Mouse (Mus musculus): ENCODE measurements around the gene Olfr792. TPM values are rescaled to one million over a fixed set of nuclear protein-coding genes. Genes with fewer than 3 reads are reported as not detected.

The Olfr792 gene
- polyA plus RNA-seq (2012; rRNA removed) = not detected in 2 replicates
- polyA plus RNA-seq (2014; fragmentation: Nextera tagmentation; extraction: Ambion mirVana) = not detected in 2 replicates

- H3K36me3 ChIP-seq (ENCODE audit: control insufficient read depth, insufficient read depth, low read length) = no peaks in the 10 kb centered on the region
- H3K4me3 ChIP-seq (replicated peaks; ENCODE audit: low read length) = no peak within 1 kb of the TSS
- no peaks in the 10 kb centered on the region for H3K4me1 ChIP-seq (ENCODE audit: control insufficient read depth, insufficient read depth, low read length)
- TF ChIP-seq POLR2A (IDR thresholded peaks at IDR 0.05; ENCODE audit: borderline replicate concordance, extremely low read depth, insufficient read depth, insufficient read length) = no peak
- no peak within 1 kb of the TSS for H3K4me2 ChIP-seq (replicated peaks; ENCODE audit: low read depth, low read length, severe bottlenecking)
- no peak within 1 kb of the TSS for H3K27ac ChIP-seq (replicated peaks; ENCODE audit: low read depth, low read length)
- H3K9me3 ChIP-seq (ENCODE audit: control insufficient read depth, low read length) = no peaks in the 10 kb centered on the region
- no peak for ATAC-seq (ENCODE audit: low FRiP score, low read depth)
- no peaks in the 10 kb centered on the region for H3K27me3 ChIP-seq (ENCODE audit: control insufficient read depth, insufficient read depth, low read length)
- whole genome bisulfite sequencing = 89% methylated on average over 1 of the region's 1 CpGs
- no peak within 1 kb of the TSS for H3K9ac ChIP-seq (ENCODE audit: low read depth, low read length, severe bottlenecking)
- no peak for DNase-seq (ENCODE audit: low spot score)
Observed at GRCm38 (mm10) chr10:129538862-129539261, at the start of gene Olfr792. Gene Olfr792, plus strand, starts transcription at chr10:129539162.

GRCm38 (mm10) chr10:129490101-129490500 lies 48.9 kb upstream of the Olfr792 start:
- H3K36me3 ChIP-seq (ENCODE audit: control insufficient read depth, insufficient read depth, low read length) = no peaks in the 10 kb centered on the region
- no peaks in the 10 kb centered on the region for H3K9me3 ChIP-seq (ENCODE audit: control insufficient read depth, low read length)
- no peak for TF ChIP-seq POLR2A (IDR thresholded peaks at IDR 0.05; ENCODE audit: borderline replicate concordance, extremely low read depth, insufficient read depth, insufficient read length)
- H3K27ac ChIP-seq (replicated peaks; ENCODE audit: low read depth, low read length) = no peak overlapping the region
- no peak for ATAC-seq (ENCODE audit: low FRiP score, low read depth)
- H3K4me3 ChIP-seq (replicated peaks; ENCODE audit: low read length) = no peak overlapping the region
- H3K27me3 ChIP-seq (ENCODE audit: control insufficient read depth, insufficient read depth, low read length) = no peaks in the 10 kb centered on the region
- H3K4me1 ChIP-seq (ENCODE audit: control insufficient read depth, insufficient read depth, low read length) = no peaks in the 10 kb centered on the region
- H3K4me2 ChIP-seq (replicated peaks; ENCODE audit: low read depth, low read length, severe bottlenecking) = no peak overlapping the region
- DNase-seq (ENCODE audit: low spot score) = no peak
- 76% methylated on average over 2 of the region's 2 CpGs for WGBS
- H3K9ac ChIP-seq (ENCODE audit: low read depth, low read length, severe bottlenecking) = no peak overlapping the region

GRCm38 (mm10) chr10:129498192-129498591 lies 40.8 kb upstream of the Olfr792 start, which contains the start of gene Olfr790:
Gene Olfr790, plus strand, starts transcription at chr10:129498492.
- no peaks in the 10 kb centered on the region for H3K27me3 ChIP-seq (ENCODE audit: control insufficient read depth, insufficient read depth, low read length)
- H3K36me3 ChIP-seq (ENCODE audit: control insufficient read depth, insufficient read depth, low read length) = no peaks in the 10 kb centered on the region
- no peak for ATAC-seq (ENCODE audit: low FRiP score, low read depth)
- no peak within 1 kb of the TSS for H3K4me3 ChIP-seq (replicated peaks; ENCODE audit: low read length)
- H3K9ac ChIP-seq (ENCODE audit: low read depth, low read length, severe bottlenecking) = no peak within 1 kb of the TSS
- no peaks in the 10 kb centered on the region for H3K4me1 ChIP-seq (ENCODE audit: control insufficient read depth, insufficient read depth, low read length)
- H3K27ac ChIP-seq (replicated peaks; ENCODE audit: low read depth, low read length) = no peak within 1 kb of the TSS
- DNase-seq (ENCODE audit: low spot score) = no peak
- TF ChIP-seq POLR2A (IDR thresholded peaks at IDR 0.05; ENCODE audit: borderline replicate concordance, extremely low read depth, insufficient read depth, insufficient read length) = no peak
- H3K4me2 ChIP-seq (replicated peaks; ENCODE audit: low read depth, low read length, severe bottlenecking) = no peak within 1 kb of the TSS
- H3K9me3 ChIP-seq (ENCODE audit: control insufficient read depth, low read length) = no peaks in the 10 kb centered on the region

GRCm38 (mm10) chr10:129521492-129521891 lies 17.5 kb upstream of the Olfr792 start, which contains the start of gene Olfr791:
Gene Olfr791, plus strand, starts transcription at chr10:129521792.
- 74% methylated on average over 3 of the region's 3 CpGs for WGBS
- H3K9ac ChIP-seq (ENCODE audit: low read depth, low read length, severe bottlenecking) = no peak within 1 kb of the TSS
- no peak within 1 kb of the TSS for H3K27ac ChIP-seq (replicated peaks; ENCODE audit: low read depth, low read length)
- H3K4me2 ChIP-seq (replicated peaks; ENCODE audit: low read depth, low read length, severe bottlenecking) = no peak within 1 kb of the TSS
- DNase-seq (ENCODE audit: low spot score) (no peak), ATAC-seq (ENCODE audit: low FRiP score, low read depth) (no peak)
- TF ChIP-seq POLR2A (IDR thresholded peaks at IDR 0.05; ENCODE audit: borderline replicate concordance, extremely low read depth, insufficient read depth, insufficient read length) = no peak
- H3K4me1 ChIP-seq (ENCODE audit: control insufficient read depth, insufficient read depth, low read length) = no peaks in the 10 kb centered on the region
- no peaks in the 10 kb centered on the region for H3K9me3 ChIP-seq (ENCODE audit: control insufficient read depth, low read length)
- H3K36me3 ChIP-seq (ENCODE audit: control insufficient read depth, insufficient read depth, low read length) = no peaks in the 10 kb centered on the region
- no peaks in the 10 kb centered on the region for H3K27me3 ChIP-seq (ENCODE audit: control insufficient read depth, insufficient read depth, low read length)
- H3K4me3 ChIP-seq (replicated peaks; ENCODE audit: low read length) = no peak within 1 kb of the TSS

- DNase-seq (ENCODE audit: low spot score) (no peak), ATAC-seq (ENCODE audit: low FRiP score, low read depth) (no peak)
- no peaks in the 10 kb centered on the region for H3K27me3 ChIP-seq (ENCODE audit: control insufficient read depth, insufficient read depth, low read length)
- no peak for TF ChIP-seq POLR2A (IDR thresholded peaks at IDR 0.05; ENCODE audit: borderline replicate concordance, extremely low read depth, insufficient read depth, insufficient read length)
- H3K9ac ChIP-seq (ENCODE audit: low read depth, low read length, severe bottlenecking) = no peak overlapping the region
- H3K4me3 ChIP-seq (replicated peaks; ENCODE audit: low read length) = no peak overlapping the region
- no peaks in the 10 kb centered on the region for H3K36me3 ChIP-seq (ENCODE audit: control insufficient read depth, insufficient read depth, low read length)
- WGBS = 41% methylated on average over 1 of the region's 1 CpGs
- H3K27ac ChIP-seq (replicated peaks; ENCODE audit: low read depth, low read length) = no peak overlapping the region
- H3K4me2 ChIP-seq (replicated peaks; ENCODE audit: low read depth, low read length, severe bottlenecking) = no peak overlapping the region
- no peaks in the 10 kb centered on the region for H3K4me1 ChIP-seq (ENCODE audit: control insufficient read depth, insufficient read depth, low read length)
- 0 out of 2 replicates have a peak, but pooled peaks cover 4% of the 10 kb centered on the region for H3K9me3 ChIP-seq (ENCODE audit: control insufficient read depth, low read length)
Observed at GRCm38 (mm10) chr10:129549354-129549753, 10.4 kb downstream of the Olfr792 start.

GRCm38 (mm10) chr10:129567355-129567754 lies 28.4 kb downstream of the Olfr792 start, which contains the start of gene Olfr794:
Gene Olfr794, plus strand, starts transcription at chr10:129567655.
- no peak within 1 kb of the TSS for H3K4me3 ChIP-seq (replicated peaks; ENCODE audit: low read length)
- no peaks in the 10 kb centered on the region for H3K9me3 ChIP-seq (ENCODE audit: control insufficient read depth, low read length)
- H3K4me1 ChIP-seq (ENCODE audit: control insufficient read depth, insufficient read depth, low read length) = no peaks in the 10 kb centered on the region
- no peaks in the 10 kb centered on the region for H3K27me3 ChIP-seq (ENCODE audit: control insufficient read depth, insufficient read depth, low read length)
- H3K27ac ChIP-seq (replicated peaks; ENCODE audit: low read depth, low read length) = no peak within 1 kb of the TSS
- 78% methylated on average over 2 of the region's 2 CpGs for WGBS
- no peak for TF ChIP-seq POLR2A (IDR thresholded peaks at IDR 0.05; ENCODE audit: borderline replicate concordance, extremely low read depth, insufficient read depth, insufficient read length)
- H3K9ac ChIP-seq (ENCODE audit: low read depth, low read length, severe bottlenecking) = no peak within 1 kb of the TSS
- DNase-seq (ENCODE audit: low spot score) = no peak
- H3K36me3 ChIP-seq (ENCODE audit: control insufficient read depth, insufficient read depth, low read length) = no peaks in the 10 kb centered on the region
- H3K4me2 ChIP-seq (replicated peaks; ENCODE audit: low read depth, low read length, severe bottlenecking) = no peak within 1 kb of the TSS
- no peak for ATAC-seq (ENCODE audit: low FRiP score, low read depth)

Measured in limb, embryonic 14.5 days (tissue).